Mouse (Mus musculus) heart, adult 2 months (tissue): ENCODE results near the gene Arrb1. TPM values are rescaled to one million over a fixed set of nuclear protein-coding genes. Genes with fewer than 3 reads are reported as not detected.

Experiments used
- DNase-seq, 2 experiments: peaks; one replicate each; pipeline ENCODE4 v3.0.0; 2021
- H3K27ac ChIP-seq: fragments of 200-600 bp; 2 replicates; pipeline ENCODE4 v1.8.1; 2022
- H3K27me3 ChIP-seq: fragments of 200-500 bp; 2 replicates; pipeline ENCODE4 v1.6.1; 2012; ENCODE audit warnings: mild to moderate bottlenecking, low read length, inconsistent platforms, mixed read lengths; ENCODE audit not compliant: control insufficient read depth, insufficient read depth
- H3K36me3 ChIP-seq: fragments of 200-500 bp; 2 replicates; pipeline ENCODE4 v1.6.1; 2012; ENCODE audit warnings: low read length, inconsistent platforms; ENCODE audit not compliant: control insufficient read depth, insufficient read depth
- H3K4me1 ChIP-seq: fragments of 200-500 bp; 2 replicates; pipeline ENCODE4 v1.6.1; 2011; ENCODE audit warnings: low read length; ENCODE audit not compliant: control insufficient read depth, insufficient read depth
- H3K4me3 ChIP-seq: fragments of 200-600 bp; 2 replicates; pipeline ENCODE4 v1.8.1; 2022
- H3K79me2 ChIP-seq: fragments of 200-500 bp; replicated peaks from 2 replicates; pipeline ENCODE4 v1.6.1; 2012; ENCODE audit warnings: mild to moderate bottlenecking, inconsistent platforms, low read length, moderate library complexity, mixed read lengths; ENCODE audit not compliant: control insufficient read depth, insufficient read depth
- H3K9ac ChIP-seq: fragments of 200-500 bp; 2 replicates; pipeline ENCODE4 v1.6.1; 2012; ENCODE audit warnings: low read depth, mild to moderate bottlenecking, control low read depth, inconsistent platforms, low read length, mixed read lengths
- CTCF ChIP-seq: fragments of 200-600 bp; IDR thresholded peaks from 2 replicates; pipeline ENCODE4 v1.8.1; 2022; ENCODE audit warnings: antibody characterized with exemption, mild to moderate bottlenecking, moderate library complexity
- EP300 ChIP-seq: fragments of 200-500 bp; IDR thresholded peaks from 2 replicates; pipeline ENCODE4 v1.6.1; 2011; ENCODE audit warnings: low read depth, low read length, control low read depth; ENCODE audit not compliant: insufficient read depth
- POLR2A ChIP-seq: fragments of 200-500 bp; IDR thresholded peaks from 2 replicates; pipeline ENCODE4 v1.6.1; 2011; ENCODE audit warnings: mild to moderate bottlenecking, low read depth, low read length, control low read depth; ENCODE audit not compliant: insufficient read depth
- WGBS: fragments of 180-500 bp; shearing (Covaris S2); methylation state at CpG from one replicate; pipeline ENCODE4 v1.1.7; 2018; 5-methylcytosine and 5-hydroxymethylcytosine counted together
- intact Hi-C: fragments of 180-260 bp; cut with DNase I; formaldehyde crosslinking; loops from one replicate; pipeline ENCODE4 v1.15.1; 2025
- polyA plus RNA-seq: library from polyadenylated mRNA; depleted of rRNA; stranded (reverse); fragments of >200 nt; gene quantifications from 2 replicates; pipeline ENCODE4 v1.2.3, GENCODE M21; 2012
- total RNA-seq, 2 experiments: library from RNA; stranded (reverse); gene quantifications; 2 replicates each; pipeline ENCODE4 v1.2.3; 2021

Gene Arrb1
- total and polyA plus RNA-seq, 3 experiments = 15.6 to 22.4 (median 16.1) TPM

DNA sequence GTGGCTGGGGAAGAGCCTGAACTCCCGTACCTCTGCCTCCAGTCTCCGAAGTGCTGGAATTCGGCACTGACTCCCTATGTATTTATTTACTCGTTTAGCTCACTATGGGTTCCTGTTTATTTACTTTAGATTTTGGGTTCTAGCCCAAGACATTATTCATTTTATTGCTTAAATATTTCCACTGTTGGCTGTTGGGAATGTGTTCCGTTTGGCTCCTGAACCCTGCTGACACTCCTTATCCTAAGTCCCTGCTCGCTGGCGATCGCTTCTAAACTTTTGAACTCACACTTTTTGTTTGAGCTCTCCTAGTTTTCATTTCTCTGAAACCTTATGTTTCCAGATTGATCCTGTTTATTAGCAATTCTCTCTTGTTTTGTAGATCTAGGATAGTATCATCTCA lies 12.1 kb upstream of the Arrb1 start:
- Histone ChIP-seq H3K27ac (no peak overlapping the region), H3K27me3 (no peaks in the 10 kb centered on the region), H3K79me2 (no peaks in the 10 kb centered on the region), H3K4me1 (no peaks in the 10 kb centered on the region), H3K4me3 (no peak overlapping the region), H3K36me3 (no peaks in the 10 kb centered on the region), H3K9ac (no peak overlapping the region)
- intact Hi-C loops = no loop called here
- TF ChIP-seq CTCF = no peak
- no peak for TF ChIP-seq EP300
- no peak for TF ChIP-seq POLR2A
- 61% methylated on average over 8 of the region's 8 CpGs for WGBS
- DNase-seq = no peak

DNA sequence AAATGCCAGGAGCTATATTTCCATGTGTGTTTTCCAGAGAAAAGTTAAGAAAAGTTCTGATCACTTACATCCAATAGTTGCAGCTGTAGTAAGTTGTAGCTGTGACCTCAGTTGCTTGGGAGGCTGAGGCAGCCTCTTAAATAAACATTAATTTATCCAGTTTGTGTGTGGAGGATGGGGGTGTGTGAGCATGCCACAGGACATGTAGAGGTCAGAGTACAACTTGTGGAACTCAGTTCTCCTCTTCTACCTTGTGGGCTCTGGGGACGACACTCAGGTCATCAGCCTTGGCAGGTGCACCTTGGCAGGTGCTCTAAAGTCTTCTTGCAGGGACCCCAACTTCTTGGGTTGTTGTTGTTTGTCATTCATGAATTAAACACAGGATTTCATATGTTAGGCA lies 11.4 kb upstream of the Arrb1 start:
- no peak overlapping the region for H3K4me3 ChIP-seq
- no peaks in the 10 kb centered on the region for H3K4me1 ChIP-seq
- no peaks in the 10 kb centered on the region for H3K79me2 ChIP-seq
- H3K27ac ChIP-seq = no peak overlapping the region
- H3K36me3 ChIP-seq = no peaks in the 10 kb centered on the region
- no peak overlapping the region for H3K9ac ChIP-seq
- 96% methylated on average over 1 of the region's 1 CpGs for WGBS
- DNase-seq = no peak
- no peaks in the 10 kb centered on the region for H3K27me3 ChIP-seq
- intact Hi-C loops = no loop called here
- no peak for TF ChIP-seq POLR2A
- no peak for TF ChIP-seq CTCF
- TF ChIP-seq EP300 = no peak

- intact Hi-C loops = no loop called here
- Histone ChIP-seq H3K4me1 (no peaks in the 10 kb centered on the region), H3K27me3 (no peaks in the 10 kb centered on the region), H3K79me2 (no peaks in the 10 kb centered on the region), H3K9ac (no peak overlapping the region), H3K4me3 (no peak overlapping the region), H3K27ac (no peak overlapping the region), H3K36me3 (no peaks in the 10 kb centered on the region)
- peak in 1 of 2 experiments; percentile 3 for DNase-seq
- TF ChIP-seq EP300 = no peak
- no peak for TF ChIP-seq CTCF
- no peak for TF ChIP-seq POLR2A
- 33% methylated on average over 2 of the region's 2 CpGs for WGBS
Observed at GRCm38 (mm10) chr7:99528547-99528946, 6.7 kb upstream of the Arrb1 start.

DNA sequence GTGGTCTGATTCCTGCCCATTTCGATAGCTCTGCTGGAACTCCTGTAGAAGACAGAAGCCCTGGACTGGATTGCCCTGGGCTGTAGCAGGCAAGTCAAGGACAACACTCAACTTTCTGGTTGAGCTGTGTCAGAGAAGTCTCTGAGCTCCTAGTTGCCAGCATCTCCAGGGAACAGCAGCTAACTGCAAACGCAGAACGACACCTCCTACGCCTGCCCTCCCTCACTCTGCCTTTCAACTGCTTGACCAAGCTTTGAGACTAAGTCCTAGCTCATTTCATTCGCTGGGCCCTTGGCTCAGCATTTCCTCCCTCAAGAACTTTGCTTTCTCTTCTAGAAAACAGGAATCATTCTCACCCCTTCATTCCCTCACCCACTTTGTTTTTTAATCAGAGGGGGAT lies 5.9 kb upstream of the Arrb1 start:
- DNase-seq = no peak
- Histone ChIP-seq H3K79me2 (no peaks in the 10 kb centered on the region), H3K4me3 (no peak overlapping the region), H3K27me3 (no peaks in the 10 kb centered on the region), H3K9ac (no peak overlapping the region), H3K27ac (no peak overlapping the region), H3K4me1 (no peaks in the 10 kb centered on the region), H3K36me3 (no peaks in the 10 kb centered on the region)
- 55% methylated on average over 5 of the region's 5 CpGs for WGBS
- intact Hi-C loops = no loop called here
- no peak for TF ChIP-seq EP300
- TF ChIP-seq POLR2A = no peak
- TF ChIP-seq CTCF = no peak

DNA sequence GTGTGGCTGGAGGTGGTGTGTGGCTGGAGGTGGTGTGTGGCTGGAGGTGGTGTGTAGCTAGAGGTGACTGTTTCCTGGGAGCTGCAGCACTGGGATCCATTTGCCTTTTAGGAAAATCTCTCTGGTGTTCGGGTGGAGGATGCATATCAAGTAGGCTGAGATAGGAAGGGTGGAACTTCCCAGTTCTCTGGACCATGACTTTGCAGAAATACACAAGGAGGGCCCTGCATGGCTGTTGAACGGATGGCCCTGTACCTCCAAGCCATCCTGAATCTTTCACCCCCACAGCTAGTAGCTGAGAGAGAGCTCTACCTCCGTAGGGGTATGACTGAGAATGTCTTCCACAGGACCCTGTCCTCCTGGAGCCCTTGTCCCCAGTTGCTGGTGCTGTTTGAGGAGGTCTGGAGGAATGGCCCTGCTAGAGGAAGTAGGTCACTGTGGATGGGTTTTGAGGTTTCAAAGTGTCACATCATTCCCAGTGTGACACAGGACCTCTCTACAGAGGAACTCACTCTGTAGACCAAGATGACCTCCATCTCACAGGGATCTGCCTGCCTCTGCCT lies 3.8 kb upstream of the Arrb1 start:
- H3K27ac ChIP-seq = no peak overlapping the region
- intact Hi-C loops = no loop called here
- no peak overlapping the region for H3K9ac ChIP-seq
- no peak overlapping the region for H3K4me3 ChIP-seq
- no peaks in the 10 kb centered on the region for H3K79me2 ChIP-seq
- no peak for TF ChIP-seq POLR2A
- peaks cover 6% of the 10 kb centered on the region for H3K4me1 ChIP-seq
- WGBS = 73% methylated on average over 3 of the region's 3 CpGs
- H3K27me3 ChIP-seq = no peaks in the 10 kb centered on the region
- DNase-seq = peak in 1 of 2 experiments; percentile 23
- no peaks in the 10 kb centered on the region for H3K36me3 ChIP-seq

GRCm38 (mm10) chr7:99532526-99532925 lies 2.7 kb upstream of the Arrb1 start:
- intact Hi-C loops = loop anchor here (2.0 kb wide), 1 partner anchor 14 kb away; no protein-coding TSS in a partner anchor
- no peak overlapping the region for H3K4me3 ChIP-seq
- peaks cover 8% of the 10 kb centered on the region for H3K4me1 ChIP-seq
- no peak overlapping the region for H3K27ac ChIP-seq
- TF ChIP-seq EP300 = no peak
- no peak for TF ChIP-seq POLR2A
- no peak for TF ChIP-seq CTCF
- no peaks in the 10 kb centered on the region for H3K36me3 ChIP-seq
- H3K27me3 ChIP-seq = no peaks in the 10 kb centered on the region
- no peaks in the 10 kb centered on the region for H3K79me2 ChIP-seq
- no peak overlapping the region for H3K9ac ChIP-seq
- WGBS = 46% methylated on average over 4 of the region's 4 CpGs
- no peak for DNase-seq

- 86% methylated on average over 7 of the region's 7 CpGs for WGBS
- TF ChIP-seq CTCF = no peak
- TF ChIP-seq POLR2A = no peak
- TF ChIP-seq EP300 = no peak
- no peak for DNase-seq
Observed at GRCm38 (mm10) chr7:99533600-99533999, 1.7 kb upstream of the Arrb1 start.

More at GRCm38 (mm10) chr7:99533600-99533999, 1.7 kb upstream of the Arrb1 start:
- Histone ChIP-seq H3K36me3 (no peaks in the 10 kb centered on the region), H3K4me1 (peaks cover 8% of the 10 kb centered on the region), H3K4me3 (no peak overlapping the region), H3K27me3 (no peaks in the 10 kb centered on the region), H3K9ac (no peak overlapping the region), H3K79me2 (no peaks in the 10 kb centered on the region), H3K27ac (no peak overlapping the region)
- intact Hi-C loops = loop anchor here (2.0 kb wide), 1 partner anchor 13 kb away; no protein-coding TSS in a partner anchor
